Mouse (Mus musculus): ENCODE measurements around the gene Capn13.
"Not testable (repeated sequence)": the region's sequence is repeated elsewhere in the genome, so short reads cannot be mapped to it uniquely, and the experiment has no call there.

The Capn13 gene

DNA sequence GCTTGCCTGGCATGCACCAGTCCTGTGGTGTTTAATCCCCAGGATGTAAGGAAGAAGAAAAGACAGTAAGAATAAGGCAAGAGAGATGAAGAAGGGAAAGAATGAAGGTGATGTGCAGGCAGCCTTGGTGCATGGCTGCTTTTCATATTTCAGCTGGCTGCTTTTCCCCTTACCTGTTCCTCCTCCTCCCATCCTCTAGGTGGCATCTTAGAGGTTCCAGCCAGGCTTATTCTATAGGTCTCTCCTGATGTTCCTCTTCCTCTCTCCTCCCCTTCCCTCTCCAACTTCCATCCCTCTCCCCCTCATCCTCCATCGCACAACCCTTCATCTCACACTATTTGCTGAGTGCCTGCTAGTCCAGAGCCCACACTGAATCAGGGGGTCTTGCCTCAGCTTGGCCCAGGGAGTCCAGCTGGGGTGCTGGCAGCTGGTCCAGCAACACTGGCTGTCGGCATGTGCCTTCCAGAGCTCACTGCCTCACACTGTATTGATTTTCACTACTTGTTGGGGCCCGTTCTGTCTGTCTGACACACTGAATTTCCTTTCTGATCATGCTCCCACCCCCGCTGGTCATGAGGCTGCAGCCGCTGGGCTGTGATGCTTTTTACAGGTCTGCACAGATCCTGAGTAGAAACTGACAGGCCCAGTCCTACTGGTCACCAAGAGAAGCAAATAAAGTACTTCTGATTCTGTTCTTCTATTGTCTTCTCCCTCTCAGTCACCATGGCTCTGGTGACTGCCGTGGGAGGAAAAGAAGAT is 56.9 kb downstream of the Capn13 start:
- peak; percentile 7 for DNase-seq (ENCODE audit: low read depth, low spot score)

DNA sequence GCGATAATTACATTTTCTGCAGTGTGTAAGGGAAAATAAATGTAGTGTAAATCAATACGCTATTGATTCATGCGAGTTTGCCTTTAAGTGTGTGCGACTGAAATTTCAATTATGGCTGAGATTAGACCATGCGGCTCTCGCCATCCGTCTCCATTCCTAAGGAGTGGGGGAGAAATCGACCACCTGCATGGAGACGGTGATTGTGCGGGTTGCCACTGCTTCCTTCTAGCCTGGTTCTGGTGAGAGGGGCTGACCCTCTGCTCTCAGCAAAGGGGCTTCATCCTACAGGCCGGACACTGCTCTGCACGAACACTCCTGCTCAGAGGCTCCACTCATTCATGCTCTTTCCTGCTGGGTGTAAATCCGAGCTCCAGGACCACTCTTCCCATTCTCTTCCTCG is 58.0 kb downstream of the Capn13 start:
- no peak for DNase-seq (ENCODE audit: low read depth, low spot score)

DNA sequence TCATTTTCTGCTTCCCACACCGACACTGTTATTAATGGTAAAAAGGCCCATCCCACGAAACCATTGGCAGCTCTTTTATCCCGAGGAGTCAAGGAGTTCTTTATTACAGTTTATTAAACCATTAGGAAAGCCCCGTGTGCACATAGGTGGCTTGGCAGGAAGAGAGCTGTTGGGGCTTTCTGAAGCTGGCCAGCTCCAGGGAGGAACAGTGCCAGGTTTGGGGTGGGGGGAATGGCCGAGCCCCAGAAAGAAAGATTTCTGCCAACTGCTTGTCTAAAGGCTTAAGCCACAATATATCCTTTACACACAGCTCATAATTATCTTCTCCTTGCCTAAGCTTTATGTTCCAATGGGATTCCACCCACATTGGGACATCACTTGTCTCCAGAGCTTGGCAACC is 71.6 kb downstream of the Capn13 start:
- DNase-seq (ENCODE audit: low read depth, low spot score): no peak

DNA sequence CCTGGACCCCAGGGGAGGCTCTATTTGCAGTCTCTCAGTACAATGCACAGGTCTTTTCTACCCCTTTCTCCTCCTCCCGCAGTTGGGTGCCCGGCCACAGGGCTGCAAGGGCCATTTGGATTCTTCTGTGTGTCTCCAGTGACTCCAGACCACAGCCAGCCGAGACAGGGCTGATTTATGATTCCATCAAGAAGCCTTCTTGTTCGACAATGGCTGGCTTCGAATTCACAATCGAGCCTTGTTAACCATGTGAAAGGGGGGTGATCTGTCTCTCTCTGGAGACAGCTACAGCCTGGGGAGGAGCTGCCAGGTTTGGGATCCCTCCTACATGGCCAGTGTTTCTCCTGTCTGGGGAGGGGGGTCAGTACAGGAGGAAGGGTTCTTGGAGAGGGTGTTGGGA is 75.4 kb downstream of the Capn13 start:
- DNase-seq (ENCODE audit: low read depth, low spot score): no peak

DNA sequence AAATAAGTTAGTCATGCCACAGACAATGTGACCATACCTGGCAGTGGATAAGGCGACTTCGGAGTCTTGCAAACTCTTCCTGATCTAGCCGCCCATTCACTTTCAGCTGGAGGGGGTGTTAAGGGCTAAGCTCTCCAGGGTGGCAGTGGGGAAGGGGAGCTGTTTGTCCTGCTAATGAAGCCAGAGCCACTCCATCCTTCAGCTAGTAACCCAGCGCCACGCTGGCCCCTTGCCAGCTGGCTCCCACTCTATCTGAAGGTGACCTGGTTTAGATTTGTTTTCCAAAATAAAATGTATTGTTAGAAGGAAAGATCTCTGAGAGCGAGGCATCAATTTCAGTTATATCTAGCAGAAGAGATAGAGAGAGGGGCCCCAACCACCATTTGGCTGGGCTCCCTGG is 75.9 kb downstream of the Capn13 start:
- no peak for DNase-seq (ENCODE audit: low read depth, low spot score)

DNA sequence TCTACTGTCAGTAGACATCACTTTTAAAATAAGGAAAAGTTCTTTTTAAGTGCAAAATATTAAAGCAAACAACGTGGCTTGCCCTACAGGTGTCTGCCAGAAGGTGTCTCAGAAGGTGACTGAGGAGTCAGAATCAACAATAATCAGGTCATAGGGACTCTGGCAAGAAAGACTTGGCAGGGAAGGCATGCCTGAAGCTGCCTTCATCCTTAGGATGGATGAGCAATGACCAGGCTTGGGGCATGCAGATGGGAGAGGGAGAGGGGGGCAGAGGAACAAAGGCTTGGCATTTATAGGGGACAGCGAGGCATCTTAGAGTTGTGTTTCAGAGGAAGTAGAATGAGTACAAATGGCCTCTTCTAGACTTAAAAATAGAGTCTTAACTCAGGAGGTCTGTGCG is 76.7 kb downstream of the Capn13 start:
- no peak for DNase-seq (ENCODE audit: low read depth, low spot score)

DNA sequence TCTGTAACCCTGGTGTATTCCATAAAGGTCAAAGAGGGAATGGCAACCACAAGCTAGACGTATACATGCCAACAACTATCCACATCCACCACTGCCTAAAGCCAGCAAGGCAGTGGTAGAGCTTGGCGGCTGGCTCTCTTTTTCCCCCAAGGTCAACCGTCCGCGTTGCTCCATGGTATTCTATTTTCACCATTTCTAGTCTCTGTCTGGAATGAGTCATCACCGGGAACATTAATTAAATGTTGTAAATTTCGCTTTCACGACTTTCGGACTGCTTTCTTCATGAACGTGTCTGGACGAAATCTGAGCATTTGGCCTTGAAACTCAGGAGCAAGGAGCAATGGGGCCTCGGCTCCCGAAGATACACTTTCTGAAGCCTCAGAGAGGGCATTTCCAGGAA is 85.9 kb downstream of the Capn13 start:
- DNase-seq (ENCODE audit: low read depth, low spot score): no peak

DNA sequence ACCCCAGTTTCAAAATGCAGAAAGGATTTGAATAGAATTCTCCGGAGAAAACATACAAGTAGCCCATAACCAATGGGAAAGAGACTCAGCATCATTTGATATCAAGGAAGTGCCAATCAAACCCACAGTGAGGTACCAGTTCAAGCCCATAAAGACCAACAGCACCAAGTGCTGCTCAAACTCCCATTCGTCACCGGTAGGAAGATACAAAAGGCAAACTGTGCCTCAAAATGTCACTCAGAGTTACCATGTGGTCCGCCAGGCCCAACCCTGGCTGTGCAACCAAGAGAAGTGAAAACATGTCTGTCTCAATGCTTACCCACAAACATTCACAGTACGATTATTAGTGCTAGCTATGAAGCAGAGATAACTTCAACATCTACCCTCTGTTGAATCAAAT is 89.2 kb downstream of the Capn13 start:
- no peak for DNase-seq (ENCODE audit: low read depth, low spot score)

DNA sequence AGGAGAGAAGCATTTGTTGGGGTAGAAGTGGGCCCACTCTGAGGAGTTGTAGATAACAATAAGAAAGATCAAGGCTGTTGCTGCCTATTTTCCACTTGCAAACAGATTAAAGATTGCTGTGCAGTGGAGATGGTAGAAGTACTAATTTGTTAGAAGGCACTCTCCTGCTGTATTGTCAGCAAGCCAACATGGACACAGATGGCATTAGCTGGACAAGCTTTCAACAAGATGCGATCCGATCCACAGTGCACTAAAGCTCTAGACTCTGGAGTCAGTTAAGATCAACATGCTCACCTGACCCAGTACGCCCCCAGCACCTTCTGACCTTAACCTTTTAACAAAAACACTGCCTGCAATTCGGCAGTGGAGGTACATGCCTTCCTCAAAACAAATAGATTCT is 92.0 kb downstream of the Capn13 start:
- DNase-seq (ENCODE audit: low read depth, low spot score): no peak

DNA sequence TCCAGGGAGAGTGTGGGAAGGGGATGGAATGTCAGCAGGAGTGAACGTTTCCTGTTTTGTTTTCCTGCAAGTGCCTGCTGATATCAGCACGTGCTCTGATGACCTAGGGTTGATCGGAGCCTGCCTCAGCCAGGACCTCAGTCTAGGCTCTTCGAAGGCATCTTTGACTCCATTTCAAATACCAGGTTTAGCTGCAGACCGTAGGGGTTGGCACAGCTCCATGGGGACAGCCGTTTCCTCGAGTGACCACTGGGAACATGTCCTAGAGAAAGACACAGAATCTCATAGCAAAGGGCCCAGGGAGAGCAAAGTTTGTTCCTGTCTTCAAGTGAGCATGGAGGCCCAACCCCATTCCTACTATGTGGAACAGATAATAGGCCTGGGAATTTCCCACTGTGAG is 94.0 kb downstream of the Capn13 start:
- no peak for DNase-seq (ENCODE audit: low read depth, low spot score)

DNA sequence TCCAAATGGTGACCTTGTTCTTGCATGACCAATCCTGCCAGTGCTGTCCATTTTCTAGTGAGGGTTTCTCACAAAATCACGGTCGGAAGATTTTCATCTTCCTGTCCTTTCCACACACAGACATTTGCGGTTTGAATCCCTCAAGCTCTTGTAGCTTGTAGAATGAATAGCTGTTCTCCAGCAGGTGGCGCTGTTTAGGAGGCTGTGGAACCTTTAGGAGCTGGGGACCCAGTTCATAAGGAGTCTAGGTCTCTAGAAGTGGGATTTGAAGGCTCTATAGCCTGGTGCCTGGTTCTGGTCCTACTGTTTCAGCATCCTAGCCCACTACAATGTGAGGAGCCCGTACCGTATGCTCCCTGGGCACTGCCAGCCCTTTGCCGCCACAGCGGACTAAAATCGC is 95.0 kb downstream of the Capn13 start:
- DNase-seq (ENCODE audit: low read depth, low spot score): peak; percentile 71

DNA sequence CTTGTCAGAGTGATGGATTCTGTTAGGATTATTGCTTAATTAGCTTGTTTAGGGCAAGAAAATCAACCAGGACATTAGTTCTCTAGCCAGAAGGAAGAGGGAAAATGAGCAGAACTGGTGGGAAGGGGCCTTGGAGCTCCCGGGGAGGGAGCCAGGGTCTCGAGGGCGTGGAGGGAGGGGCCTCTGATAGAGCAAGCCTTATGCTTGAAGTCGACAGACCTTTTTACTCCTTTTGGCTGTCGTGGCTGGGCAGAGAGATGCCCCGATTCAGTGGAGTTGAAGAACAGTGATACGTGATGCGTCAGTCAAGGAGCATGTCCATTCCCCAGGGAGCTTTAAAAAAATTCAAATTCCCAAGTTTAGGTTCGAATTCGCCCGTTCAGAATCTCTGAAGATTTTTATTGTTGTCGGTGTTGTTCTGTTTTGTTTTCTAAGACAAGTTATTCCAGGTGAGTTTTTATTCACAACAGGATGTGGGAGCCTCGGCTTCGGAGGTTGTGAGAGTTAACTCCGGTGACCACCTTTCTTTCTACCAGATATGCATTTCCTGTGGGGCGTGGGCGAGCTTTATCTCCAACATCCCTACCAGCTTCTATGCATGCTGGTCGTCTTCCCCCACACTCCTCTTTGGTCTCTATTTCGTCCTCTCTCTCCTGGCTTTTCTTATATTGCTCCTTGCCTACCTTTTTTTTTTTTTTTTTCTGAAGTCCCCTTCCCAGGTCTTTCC is 96.4 kb downstream of the Capn13 start:
- DNase-seq (ENCODE audit: low read depth, low spot score): peak; percentile 71

DNA sequence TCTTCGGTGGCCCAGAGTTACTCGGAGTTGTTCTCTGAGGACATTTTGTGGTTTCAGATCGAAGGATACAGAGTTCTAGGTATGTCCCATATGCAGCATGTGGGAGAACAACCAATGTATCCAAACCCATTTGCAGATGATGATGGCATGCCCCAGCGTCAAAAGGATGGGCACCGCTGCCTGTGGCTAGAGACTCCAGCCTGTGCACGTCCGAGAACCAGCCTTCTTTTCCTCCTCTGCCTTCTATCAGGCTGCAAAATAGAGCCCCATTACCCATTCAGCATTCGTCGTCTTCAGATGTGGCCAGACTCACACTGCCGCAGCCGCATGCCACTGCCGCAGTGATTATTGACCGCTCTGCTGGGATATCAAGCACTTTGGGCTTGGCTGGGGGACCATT is 97.0 kb downstream of the Capn13 start:
- DNase-seq (ENCODE audit: low read depth, low spot score): no peak

DNA sequence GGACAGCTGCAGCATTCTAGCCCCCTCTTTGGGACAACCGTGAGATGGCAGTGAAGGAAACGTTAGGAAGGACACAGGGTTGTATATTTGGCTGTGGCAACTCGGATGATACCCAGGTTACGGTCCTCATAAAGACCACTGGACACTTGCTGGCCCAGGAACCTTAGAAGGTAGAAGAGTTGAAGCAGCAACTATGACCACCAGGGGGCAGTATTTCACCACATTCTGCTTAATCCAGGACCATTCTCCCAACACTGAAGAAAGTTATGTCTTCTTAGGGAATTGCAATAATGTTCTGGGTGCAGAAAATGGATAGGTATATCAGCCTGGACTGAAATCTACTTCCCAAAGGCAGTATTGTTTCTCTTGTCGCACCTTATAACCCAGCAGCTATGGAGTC is 97.4 kb downstream of the Capn13 start:
- peak; percentile 62 for DNase-seq (ENCODE audit: low read depth, low spot score)

DNA sequence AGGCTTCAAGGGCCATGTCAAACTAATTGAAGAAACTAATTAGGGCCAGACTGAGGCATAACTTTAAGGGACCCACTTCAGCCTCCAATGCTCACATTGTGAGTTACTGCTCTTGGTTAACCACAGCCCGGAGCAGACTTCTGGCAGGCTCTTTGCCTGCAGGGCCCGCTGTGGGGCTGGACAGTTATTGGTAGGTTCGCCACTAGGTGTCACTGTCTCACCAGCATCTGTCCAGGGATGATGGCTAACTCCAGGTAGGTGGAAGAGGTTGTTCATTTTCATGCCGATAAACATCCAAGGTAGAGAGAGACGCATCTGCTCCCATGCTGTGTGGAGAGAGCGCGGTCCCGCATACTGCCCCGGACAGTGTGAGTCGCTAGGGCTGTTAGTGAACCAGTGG is 98.6 kb downstream of the Capn13 start:
- peak; percentile 88 for DNase-seq (ENCODE audit: low read depth, low spot score)

DNA sequence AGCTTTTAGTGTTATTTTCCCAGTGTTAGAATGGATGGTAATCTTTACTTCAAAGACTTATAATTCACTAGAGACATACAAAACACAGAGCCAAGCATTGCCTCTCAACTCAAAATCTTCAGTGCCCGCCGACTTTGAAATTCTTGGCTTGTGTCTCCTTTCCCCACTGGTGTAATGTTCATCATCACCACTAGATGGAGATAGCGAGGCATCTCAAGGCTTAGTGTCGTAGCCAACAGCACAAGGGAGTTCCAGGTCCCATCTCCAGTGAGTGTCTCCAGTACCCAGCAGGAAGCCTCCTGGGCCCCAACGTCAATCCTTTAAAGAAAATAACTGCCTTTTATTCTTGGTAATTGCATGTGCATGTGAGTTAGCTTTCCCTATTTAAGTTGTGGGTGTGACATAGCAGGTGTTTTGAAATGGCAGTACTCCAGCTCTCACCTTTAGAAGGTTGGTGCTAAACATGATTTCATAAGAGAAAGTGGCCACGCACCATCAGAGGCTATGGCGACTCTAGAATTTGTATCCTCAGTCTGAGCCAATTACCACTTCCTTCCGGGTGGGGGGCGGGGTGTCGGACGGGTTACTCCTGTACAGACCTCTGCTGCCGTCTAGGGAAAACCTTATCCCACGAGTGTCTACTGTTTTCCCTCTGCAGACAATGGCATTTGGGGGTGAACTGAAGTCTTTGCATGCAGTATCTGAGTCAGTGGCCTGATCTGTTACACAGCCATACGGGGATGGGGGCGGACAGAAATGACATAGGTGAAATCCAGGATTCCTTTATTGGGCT is 99.2 kb downstream of the Capn13 start:
- DNase-seq (ENCODE audit: low read depth, low spot score): peak; percentile 82

DNA sequence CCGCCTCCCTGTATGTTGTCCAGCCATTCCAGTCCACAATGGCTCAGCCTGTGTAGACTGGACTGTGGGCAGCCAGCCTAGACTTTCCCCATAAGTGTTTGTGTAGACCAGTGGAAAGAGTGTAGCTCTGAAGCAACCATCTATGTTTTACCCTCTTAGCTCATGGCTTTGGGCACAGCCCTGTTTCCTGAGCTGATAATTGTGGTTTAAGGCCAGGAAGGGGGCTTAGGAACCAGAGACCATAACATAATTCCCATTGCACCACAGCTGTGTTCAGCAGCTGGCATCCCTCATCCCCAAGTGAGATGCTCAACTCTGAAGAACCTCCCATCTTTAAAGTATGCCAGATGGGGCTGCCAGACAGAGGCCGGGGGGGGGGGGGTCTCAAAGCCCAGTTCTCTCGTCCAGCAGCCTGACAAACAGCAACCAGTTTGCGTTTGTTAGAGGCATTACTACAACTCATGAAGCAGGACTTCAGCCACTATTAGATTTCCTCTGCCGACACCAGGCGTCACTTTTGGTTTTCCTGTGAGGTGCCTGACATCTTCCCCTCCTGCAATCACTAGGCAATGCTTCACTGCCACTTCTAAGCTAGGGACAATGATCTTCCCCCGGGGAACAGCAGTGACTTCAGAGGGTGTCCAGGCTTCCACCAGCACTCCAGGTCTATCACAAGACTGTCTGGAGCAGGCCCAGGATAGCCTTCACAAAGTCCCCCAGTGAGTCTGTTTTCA is 100.4 kb downstream of the Capn13 start:
- no peak for DNase-seq (ENCODE audit: low read depth, low spot score)

DNA sequence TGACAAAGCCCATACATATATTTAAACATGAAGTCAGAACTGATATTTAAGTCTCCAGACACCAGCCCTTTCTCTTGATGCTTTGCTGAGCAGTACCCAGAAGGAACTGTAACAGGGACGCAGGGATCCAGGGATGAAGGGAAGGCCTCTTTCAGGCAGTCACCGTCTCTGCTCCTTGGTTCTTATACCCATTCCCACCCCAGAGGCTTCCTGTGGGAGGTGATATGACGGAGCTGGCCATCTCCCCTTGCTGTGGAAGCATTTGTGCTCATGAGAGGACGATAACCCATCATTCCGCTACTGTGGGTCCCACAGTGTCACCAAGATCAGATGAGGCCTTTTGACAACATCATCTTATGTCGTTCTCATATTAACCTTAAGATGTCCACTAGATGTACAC is 101.7 kb downstream of the Capn13 start:
- no peak for DNase-seq (ENCODE audit: low read depth, low spot score)

DNA sequence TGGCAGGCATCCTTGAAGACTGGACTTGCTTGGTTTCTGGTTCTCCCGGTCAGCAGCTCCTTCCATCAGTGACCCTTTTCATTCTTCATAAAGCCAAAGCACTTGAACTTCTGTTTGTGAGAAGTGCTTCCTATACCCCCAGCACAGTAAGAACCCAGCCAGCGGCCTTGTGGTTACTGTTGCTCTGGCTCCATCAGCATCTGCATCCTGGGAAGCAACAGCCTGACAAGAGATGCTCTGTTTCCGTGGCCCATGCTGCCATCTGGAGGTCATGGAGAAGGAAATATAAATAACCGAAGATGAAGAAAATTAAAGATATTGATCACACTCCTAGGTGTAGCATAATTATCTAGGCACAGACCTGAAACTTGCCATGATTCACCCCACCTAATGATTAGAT is 103.8 kb downstream of the Capn13 start:
- peak; percentile 58 for DNase-seq (ENCODE audit: low read depth, low spot score)

DNA sequence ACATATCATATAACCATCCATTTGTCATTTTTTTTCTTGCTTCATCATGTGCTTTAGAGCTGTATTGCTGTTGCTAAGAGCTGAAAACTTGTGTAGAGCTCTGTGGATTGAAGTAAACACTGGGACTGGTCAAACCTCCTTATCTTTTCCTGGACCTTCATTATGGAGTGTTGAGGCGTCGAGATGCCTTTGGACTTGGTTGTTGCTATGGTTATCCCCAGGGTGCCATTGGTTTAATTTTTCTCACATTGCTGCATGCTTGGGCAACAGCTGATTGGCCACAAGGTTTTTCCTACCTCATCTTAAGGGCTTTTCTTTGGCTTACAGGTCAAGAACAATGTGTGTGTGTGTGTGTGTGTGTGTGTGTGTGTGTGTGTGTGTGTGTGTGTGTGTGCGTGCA is 107.4 kb downstream of the Capn13 start:
- no peak for DNase-seq (ENCODE audit: low read depth, low spot score)

DNA sequence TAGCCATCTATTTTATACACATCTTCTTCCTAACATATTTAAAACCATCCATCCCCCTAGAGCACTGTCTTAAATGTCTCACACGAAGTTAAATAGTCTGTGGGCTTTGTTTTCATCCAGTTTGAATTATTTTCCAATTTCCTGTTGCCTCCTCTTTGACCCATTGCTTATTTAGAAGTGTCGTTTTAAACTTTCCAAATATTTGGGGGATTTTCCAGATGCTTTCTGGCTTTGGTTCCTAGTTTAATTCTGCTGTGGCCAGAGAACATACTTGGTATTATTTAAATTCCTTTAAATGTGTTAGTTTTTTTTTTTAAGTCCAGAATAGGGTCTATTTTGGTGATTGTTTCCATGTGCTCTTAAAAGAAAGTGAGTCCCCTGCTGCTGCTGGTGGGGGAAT is 116.4 kb downstream of the Capn13 start:
- DNase-seq (ENCODE audit: low read depth, low spot score): no peak

DNA sequence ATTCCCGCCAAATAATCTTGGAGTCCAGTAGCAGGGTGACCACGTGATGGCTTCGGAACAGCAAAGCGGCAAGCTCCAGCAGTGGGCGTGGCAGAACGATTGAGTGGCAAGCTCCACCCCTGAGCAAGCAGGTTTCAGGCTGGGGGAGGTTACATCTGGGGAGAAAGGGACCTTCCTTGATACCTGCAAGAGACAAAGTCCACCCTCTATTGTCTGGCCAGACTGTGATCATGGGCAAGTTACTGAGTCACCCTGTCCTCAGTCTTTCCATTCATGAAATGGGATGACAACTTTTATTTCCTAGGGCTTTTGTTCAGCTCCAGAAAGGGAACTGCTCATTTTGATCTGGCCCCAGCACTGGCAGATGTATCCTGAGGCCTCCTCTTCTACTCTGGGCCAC is 118.0 kb downstream of the Capn13 start:
- not testable (repeated sequence) for DNase-seq (ENCODE audit: low read depth, low spot score)
